In the genomic region with DNA sequence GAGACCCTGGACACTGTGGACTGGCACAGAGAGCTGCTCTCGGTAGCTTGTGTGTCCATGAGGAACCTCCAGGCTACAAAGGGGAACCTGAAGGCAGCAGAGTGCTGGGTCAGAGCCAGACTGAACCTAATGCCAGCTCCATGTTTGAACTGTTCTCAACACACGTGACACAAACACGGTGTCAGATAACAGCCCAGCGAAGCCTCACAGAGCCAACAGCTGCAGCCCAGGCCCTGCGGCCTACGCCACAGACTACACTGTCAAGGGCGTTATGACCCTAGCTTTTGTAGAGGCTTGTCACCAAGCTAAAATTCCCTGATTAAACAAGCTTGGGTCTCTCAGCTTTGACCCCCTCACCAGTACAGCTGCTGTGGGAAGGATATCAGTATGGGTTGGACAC, we compare ENCODE assay signal across 9 mouse cellular contexts. TPM values are rescaled to one million over a fixed set of nuclear protein-coding genes. Genes with fewer than 3 reads are reported as not detected.
DNase-seq lines count a peak whose midpoint lies in the region; ATAC-seq and TF ChIP-seq lines count a peak whose summit lies in the region.
"Had no signal": no experiment of that assay in that cellular context is flagged by ENCODE, and none has a peak within 500 bp of the region (broad histone marks: within the 10 kb centered on the region; RNA-seq: fewer than 3 reads in every experiment).

No protein-coding gene starts in this region.

- no peak overlapping the region for H3K4me3 ChIP-seq in myocyte
- H3K4me3 ChIP-seq: midbrain, embryonic 15.5 days had no signal

- DNase-seq in kidney, adult 9 months = peak; percentile 41
- DNase-seq in kidney, adult 18-20 months = no peak
- peak; percentile 60 for DNase-seq in gastrocnemius, postnatal 14 days
- DNase-seq in kidney, postnatal 25 days = peak; percentile 47 to 69
- no peak for DNase-seq in layer of hippocampus, postnatal 36 days
- no peak for DNase-seq in urinary bladder, adult 2 months (ENCODE audit: low spot score)

- H3ac ChIP-seq in myocyte (ENCODE audit: control insufficient read depth, insufficient read length) = no peak overlapping the region

- no peaks in the 10 kb centered on the region for H3K79me2 ChIP-seq in myocyte (ENCODE audit: control insufficient read depth, insufficient read depth)

- peaks cover 35% of the 10 kb centered on the region for H3K27me3 ChIP-seq in myocyte (ENCODE audit: control insufficient read depth, insufficient read depth, insufficient read length)
- H3K27me3 ChIP-seq: midbrain, embryonic 15.5 days had no signal

- no peaks in the 10 kb centered on the region for H3K36me3 ChIP-seq in myocyte (ENCODE audit: control insufficient read depth, insufficient read depth)
- H3K36me3 ChIP-seq: midbrain, embryonic 15.5 days had no signal

- H3K4me2 ChIP-seq in myocyte (ENCODE audit: low read depth) = peak overlapping the region; percentile 18
- H3K4me2 ChIP-seq: midbrain, embryonic 15.5 days had no signal

- no peak for ATAC-seq in inflammation-experienced regulatory T-cells, adult 6 months
- ATAC-seq: midbrain, embryonic 15.5 days had no signal

- intact Hi-C loops in gastrocnemius, postnatal 14 days (cut with DNase I; ENCODE audit: low total_unique reads) = no loop called here

- TF ChIP-seq POLR2A in myocyte (IDR thresholded peaks at IDR 0.05; ENCODE audit: insufficient read length, low read depth) = no peak

TF ChIP-seq in myocyte, 11 proteins besides CTCF, POLR2A, EP300 and RAD21:
- TF ChIP-seq MYOD1 (IDR thresholded peaks at IDR 0.05; ENCODE audit: control insufficient read depth in 1 of 3, insufficient read length in 2 of 3, low read depth in 2 of 3) (peak; percentile 15 to 84 (median 58)), MAX (IDR thresholded peaks at IDR 0.05; ENCODE audit: low read depth) (no peak), USF1 (IDR thresholded peaks at IDR 0.05; ENCODE audit: low read depth) (peak; percentile 68), SRF (IDR thresholded peaks at IDR 0.05; ENCODE audit: control insufficient read depth, insufficient read length, low read depth) (no peak), TCF12 (IDR thresholded peaks at IDR 0.05; ENCODE audit: insufficient read depth, poor library complexity, severe bottlenecking) (no peak), MYOG (IDR thresholded peaks at IDR 0.05; ENCODE audit: control insufficient read depth in 1 of 3, insufficient read depth in 1 of 3, insufficient read length in 2 of 3, low read depth in 2 of 3) (peak; percentile 70 to 94 (median 84)), POLR2AphosphoS2 (IDR thresholded peaks at IDR 0.05; ENCODE audit: insufficient read length, low read depth) (no peak), REST (IDR thresholded peaks at IDR 0.05; ENCODE audit: insufficient read depth, insufficient read length) (no peak), CEBPB (IDR thresholded peaks at IDR 0.05; ENCODE audit: insufficient read depth, poor library complexity, severe bottlenecking) (no peak), TCF3 (IDR thresholded peaks at IDR 0.05; ENCODE audit: insufficient read length, low read depth) (peak; percentile 47), E2F4 (IDR thresholded peaks at IDR 0.05; ENCODE audit: insufficient read depth) (no peak)
TF ChIP-seq in myocyte: peak in this region for 4.

RNA-seq across cellular contexts. Expression of gene Gas6, which starts 22.0 kb away (rescaled TPM):
- total RNA-seq in gastrocnemius, postnatal 14 days (2021) = 10 to 100 TPM; 59.2 to 72.3 TPM
- polyA plus RNA-seq in myocyte (2012; fragmentation: generic; extraction: Trizol) = 0.50 TPM
- total RNA-seq in layer of hippocampus, postnatal 36 days (2021) = 10 to 100 TPM; 81.3 to 85.0 TPM
- not detected for polyA plus RNA-seq in inflammation-experienced regulatory T-cells, adult 6 months (2017; shearing (Covaris generic))
- polyA plus RNA-seq in urinary bladder, adult 2 months (2012; rRNA removed) = 265 and 305 TPM in 2 replicates

RNA-seq across cellular contexts. Expression of gene Tmem255b, which starts 37.3 kb away (rescaled TPM):
- total RNA-seq in gastrocnemius, postnatal 14 days (2021) = 1 to 10 TPM; 4.3 to 4.8 TPM
- not detected for polyA plus RNA-seq in myocyte (2012; fragmentation: generic; extraction: Trizol)
- 1 to 10 TPM; 4.4 to 5.1 TPM for total RNA-seq in layer of hippocampus, postnatal 36 days (2021)
- polyA plus RNA-seq in inflammation-experienced regulatory T-cells, adult 6 months (2017; shearing (Covaris generic)) = not detected
- 4.7 and 4.8 TPM in 2 replicates for polyA plus RNA-seq in urinary bladder, adult 2 months (2012; rRNA removed)

Comparison
In these comparisons a context has a peak if more than half of its experiments do, and no peak if none do; other contexts are left out.
1. DNase-seq: peak in kidney, adult 9 months (single experiment), gastrocnemius, postnatal 14 days (single experiment) and kidney, postnatal 25 days (2 of 2); none in kidney, adult 18-20 months (single experiment), layer of hippocampus, postnatal 36 days (0 of 2) and urinary bladder, adult 2 months (single experiment).
2. RNA of gene Gas6, which starts 22.0 kb away (polyA plus RNA-seq): 265 to 305 TPM in urinary bladder, adult 2 months; 0.50 TPM in myocyte (single experiment) and not detected in inflammation-experienced regulatory T-cells, adult 6 months; every median in the first group is over 100 times any median in the second.